Mouse (Mus musculus): ENCODE measurements at regions not wholly inside any gene's neighbourhood (a gene's known extent, or its start where the extent isn't known, plus 50 kb on each side); places are given as distances from the start of the nearest gene placed in this dataset.

DNA sequence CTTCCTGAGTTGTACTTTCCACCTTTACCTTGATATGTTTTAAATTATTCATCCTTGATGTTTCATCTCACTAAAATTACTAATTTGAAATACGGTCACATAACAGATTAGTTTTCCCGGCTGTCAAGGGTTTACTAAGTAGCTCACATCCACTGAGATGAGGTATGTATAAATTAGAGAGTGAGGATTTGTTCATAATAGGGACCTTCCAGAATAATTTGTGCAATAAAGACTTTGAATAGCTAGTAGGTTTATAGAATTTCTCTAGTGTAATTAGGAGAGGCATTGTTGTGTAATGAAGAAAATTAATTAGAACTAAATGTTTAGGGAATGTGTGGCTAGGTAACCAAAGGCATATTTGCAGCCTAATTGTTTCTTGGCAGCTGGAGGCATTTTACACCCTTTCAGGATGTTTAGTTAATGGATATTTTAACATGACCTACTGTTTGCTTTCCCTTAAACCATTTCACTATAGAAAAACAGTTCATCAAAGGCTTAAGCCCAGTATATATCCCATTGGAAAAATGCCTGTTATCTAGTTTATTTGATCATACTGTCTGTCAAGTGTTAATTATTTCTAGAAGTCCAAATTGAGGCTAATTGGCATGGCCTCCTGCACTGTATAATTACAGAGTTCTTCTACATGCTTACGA, 70.8 kb downstream of the Mat2b start:
- peak; percentile 90 for ATAC-seq (replicated peaks)

GRCm38 (mm10) chr11:40620036-40620435, 75.0 kb downstream of the Mat2b start:
- H3K9me3 ChIP-seq: no peaks in the 10 kb centered on the region
- H3K27me3 ChIP-seq: 0 out of 2 replicates have a peak, but pooled peaks cover 3% of the 10 kb centered on the region
- no peak for ATAC-seq (replicated peaks)
- H3K4me2 ChIP-seq (replicated peaks): no peak overlapping the region
- no peak overlapping the region for H3K27ac ChIP-seq (replicated peaks)
- no peaks in the 10 kb centered on the region for H3K36me3 ChIP-seq
- no peak overlapping the region for H3K9ac ChIP-seq (replicated peaks)
- peaks cover 17% of the 10 kb centered on the region for H3K4me1 ChIP-seq
- WGBS: 17% methylated on average over 7 of the region's 7 CpGs
- no peak overlapping the region for H3K4me3 ChIP-seq

More for the DNA sequence above, 70.8 kb downstream of the Mat2b start:
- Histone ChIP-seq H3K36me3 (no peaks in the 10 kb centered on the region), H3K9ac (replicated peaks) (no peak overlapping the region), H3K4me3 (no peak overlapping the region), H3K4me2 (replicated peaks) (no peak overlapping the region), H3K4me1 (peaks cover 17% of the 10 kb centered on the region), H3K27me3 (no peaks in the 10 kb centered on the region), H3K27ac (replicated peaks) (no peak overlapping the region), H3K9me3 (no peaks in the 10 kb centered on the region)
- 18% methylated on average over 3 of the region's 3 CpGs for WGBS

DNA sequence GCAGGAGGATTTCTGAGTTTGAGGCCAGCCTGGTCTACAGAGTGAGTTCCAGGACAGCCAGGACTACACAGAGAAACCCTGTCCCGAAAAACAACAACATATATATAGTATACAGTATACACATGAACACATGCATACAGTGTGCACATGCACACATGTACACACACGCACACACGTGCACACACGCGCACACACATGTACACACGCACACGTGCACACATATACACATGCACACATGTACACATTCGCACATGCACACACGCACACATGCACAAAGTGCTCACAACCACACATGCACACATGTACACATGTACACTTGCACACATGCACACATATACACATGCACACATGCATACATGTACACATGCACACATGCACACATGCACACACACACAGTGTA, 92.0 kb downstream of the Mat2b start:
- no peaks in the 10 kb centered on the region for H3K36me3 ChIP-seq
- H3K27ac ChIP-seq (replicated peaks): no peak overlapping the region
- no peak overlapping the region for H3K4me2 ChIP-seq (replicated peaks)
- ATAC-seq (replicated peaks): no peak; the same call in 1 of the 2 replicates
- H3K27me3 ChIP-seq: no peaks in the 10 kb centered on the region
- H3K9ac ChIP-seq (replicated peaks): no peak overlapping the region
- H3K4me1 ChIP-seq: peaks cover 18% of the 10 kb centered on the region
- no peak overlapping the region for H3K4me3 ChIP-seq
- no peaks in the 10 kb centered on the region for H3K9me3 ChIP-seq
- WGBS: 98% methylated on average over 9 of the region's 9 CpGs

DNA sequence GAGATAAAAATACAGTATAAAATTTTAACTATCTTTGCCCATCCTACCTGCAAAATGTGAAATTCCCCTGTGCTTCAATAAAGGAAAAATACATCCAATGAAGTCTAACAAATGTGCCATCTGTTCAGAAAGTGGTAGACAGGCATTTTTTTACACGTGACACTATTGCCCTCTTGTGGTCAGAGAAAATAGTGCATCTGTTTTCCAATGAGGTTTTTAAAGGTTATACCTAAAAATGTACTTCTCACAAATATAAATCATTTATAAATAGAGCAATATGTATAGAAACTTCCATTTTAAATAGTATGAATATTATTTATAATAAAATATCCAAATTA, 93.5 kb downstream of the Mat2b start:
- Histone ChIP-seq H3K4me2 (replicated peaks) (no peak overlapping the region), H3K9ac (replicated peaks) (no peak overlapping the region), H3K36me3 (no peaks in the 10 kb centered on the region), H3K4me1 (peaks cover 18% of the 10 kb centered on the region), H3K27ac (replicated peaks) (peak overlapping the region; percentile 79), H3K9me3 (no peaks in the 10 kb centered on the region), H3K4me3 (no peak overlapping the region), H3K27me3 (no peaks in the 10 kb centered on the region)
- ATAC-seq (replicated peaks): peak; percentile 30; the same call in 1 of the 2 replicates
- WGBS: 0% methylated on average over 1 of the region's 1 CpGs

GRCm38 (mm10) chr11:40600773-40601571, 94.0 kb downstream of the Mat2b start:
- 0 out of 2 replicates have a peak overlapping the region, but pooled peaks have one; percentile 13 for H3K9ac ChIP-seq (replicated peaks)
- no peak overlapping the region for H3K4me3 ChIP-seq
- H3K9me3 ChIP-seq: no peaks in the 10 kb centered on the region
- no peaks in the 10 kb centered on the region for H3K27me3 ChIP-seq
- H3K36me3 ChIP-seq: no peaks in the 10 kb centered on the region
- ATAC-seq (replicated peaks): peak; percentile 84
- peak overlapping the region; percentile 28 for H3K4me2 ChIP-seq (replicated peaks)
- H3K4me1 ChIP-seq: peaks cover 18% of the 10 kb centered on the region
- peak overlapping the region; percentile 79 for H3K27ac ChIP-seq (replicated peaks)
- WGBS: 13% methylated on average over 11 of the region's 11 CpGs

DNA sequence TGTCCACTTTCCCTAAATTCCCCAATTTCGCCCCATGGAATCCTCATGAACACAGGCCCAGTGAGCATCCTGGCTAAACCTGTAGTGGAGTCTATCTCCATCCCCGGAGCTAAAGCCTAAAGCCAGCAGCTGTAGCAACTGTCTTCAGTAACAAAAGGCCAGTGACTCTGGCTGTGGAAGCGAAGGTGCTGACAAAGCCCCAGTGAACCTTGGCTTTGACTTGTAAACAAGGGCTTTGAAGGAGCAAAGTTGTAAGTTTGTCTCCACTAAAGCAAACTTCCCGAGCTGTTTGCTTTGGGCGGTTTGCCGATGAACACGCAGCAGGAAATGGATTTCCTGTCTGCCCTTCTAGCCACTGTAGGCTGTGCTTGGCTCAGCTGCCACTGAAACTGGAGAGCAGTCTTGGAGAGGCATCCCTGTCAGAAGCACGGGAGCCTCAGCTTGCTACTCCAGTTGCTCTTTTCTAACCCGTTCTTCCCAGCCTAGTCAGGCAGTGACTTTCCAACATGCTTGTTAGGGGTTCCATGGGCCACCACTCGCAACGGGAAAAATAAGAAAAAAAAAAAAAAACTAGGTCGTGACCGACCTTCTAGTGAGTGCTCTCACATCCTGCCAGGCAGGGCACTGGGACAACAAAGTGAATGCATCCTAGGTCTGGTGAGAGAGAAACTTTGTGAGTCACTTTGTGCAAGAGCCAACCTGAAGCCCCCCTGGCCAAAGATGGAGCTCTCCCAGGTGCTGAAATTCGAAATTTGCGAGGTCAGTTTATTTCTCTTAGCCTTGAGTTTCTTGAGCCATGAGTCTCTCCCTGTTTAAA, 94.8 kb downstream of the Mat2b start:
- Histone ChIP-seq H3K4me2 (replicated peaks) (peak overlapping the region; percentile 28), H3K4me1 (peaks cover 18% of the 10 kb centered on the region), H3K9ac (replicated peaks) (0 out of 2 replicates have a peak overlapping the region, but pooled peaks have one; percentile 10), H3K36me3 (no peaks in the 10 kb centered on the region), H3K27ac (replicated peaks) (peak overlapping the region; percentile 79), H3K9me3 (no peaks in the 10 kb centered on the region), H3K4me3 (no peak overlapping the region), H3K27me3 (no peaks in the 10 kb centered on the region)
- WGBS: 11% methylated on average over 15 of the region's 15 CpGs
- peak; percentile 42 for ATAC-seq (replicated peaks)

DNA sequence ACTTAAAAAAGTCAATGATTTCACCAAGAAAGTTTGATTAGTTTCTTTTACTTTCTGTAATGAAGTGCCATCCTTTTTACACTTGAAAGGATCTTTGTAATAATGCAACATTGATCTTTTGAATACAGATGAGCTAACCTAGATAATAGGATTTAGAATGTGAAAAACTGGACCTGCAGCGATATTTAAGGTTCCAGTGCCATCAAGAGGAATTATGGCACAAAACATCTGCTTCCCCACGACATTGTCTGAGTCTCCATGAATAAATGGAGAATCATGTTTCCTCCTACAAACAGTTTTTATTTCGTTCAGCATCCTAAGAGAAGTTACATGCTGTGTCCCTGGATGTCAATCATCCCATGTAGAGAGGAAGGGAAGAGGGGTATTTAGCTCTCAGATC, 98.7 kb downstream of the Mat2b start:
- 32% methylated on average over 3 of the region's 3 CpGs for WGBS
- ATAC-seq (replicated peaks): no peak
- Histone ChIP-seq H3K9me3 (no peaks in the 10 kb centered on the region), H3K9ac (replicated peaks) (no peak overlapping the region), H3K4me2 (replicated peaks) (no peak overlapping the region), H3K36me3 (no peaks in the 10 kb centered on the region), H3K27ac (replicated peaks) (no peak overlapping the region), H3K4me1 (peaks cover 17% of the 10 kb centered on the region), H3K27me3 (no peaks in the 10 kb centered on the region), H3K4me3 (no peak overlapping the region)

DNA sequence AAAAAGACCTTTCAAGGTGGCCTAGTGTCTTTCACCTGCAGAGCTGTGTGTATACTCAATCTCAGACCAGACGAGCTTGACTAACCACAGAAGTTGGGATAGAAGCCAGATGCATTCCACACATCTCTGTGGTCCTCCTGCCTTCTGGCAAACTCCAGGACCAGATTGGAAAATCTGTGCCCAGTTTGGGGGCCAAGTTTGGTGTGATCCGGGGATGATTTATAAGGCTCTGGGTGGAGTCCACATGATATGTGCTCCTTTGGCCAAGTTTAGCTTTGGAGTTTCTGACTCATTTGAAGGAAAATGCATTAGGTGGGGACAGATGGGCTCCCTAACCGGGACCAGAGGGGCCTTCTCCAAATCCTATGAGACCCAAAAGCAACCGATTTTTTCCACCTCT, 102.9 kb downstream of the Mat2b start:
- H3K4me1 ChIP-seq: no peaks in the 10 kb centered on the region

DNA sequence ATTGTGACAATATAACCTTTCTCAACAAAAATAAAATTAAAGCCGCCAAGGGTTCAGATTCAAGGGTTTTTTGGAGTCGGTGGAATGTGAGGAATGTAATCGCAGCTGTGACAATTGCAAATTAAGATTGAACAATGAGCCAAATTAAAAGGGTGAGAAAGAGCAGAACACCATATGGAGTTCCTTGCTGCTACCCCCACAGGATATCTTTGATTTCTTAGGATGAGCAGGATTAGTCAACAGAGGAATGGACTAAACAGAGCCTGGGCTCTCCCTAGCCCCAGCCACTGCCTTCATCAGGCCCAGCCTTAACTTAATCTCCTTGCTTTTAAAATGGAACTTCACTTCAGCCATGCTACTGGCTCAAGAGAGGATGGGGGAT, 121.3 kb downstream of the Mat2b start:
- Histone ChIP-seq H3K4me1 (peaks cover 16% of the 10 kb centered on the region), H3K9ac (replicated peaks) (no peak overlapping the region), H3K27me3 (no peaks in the 10 kb centered on the region), H3K9me3 (no peaks in the 10 kb centered on the region), H3K4me2 (replicated peaks) (no peak overlapping the region; the same call in 1 of the 2 replicates), H3K36me3 (no peaks in the 10 kb centered on the region), H3K4me3 (no peak overlapping the region), H3K27ac (replicated peaks) (peak overlapping the region; percentile 31; the same call in 1 of the 2 replicates)
- peak; percentile 71; the same call in 1 of the 2 replicates for ATAC-seq (replicated peaks)
- WGBS: 4% methylated on average over 3 of the region's 3 CpGs

More for the DNA sequence above, 102.9 kb downstream of the Mat2b start:
- ATAC-seq (replicated peaks): no peak
- H3K27ac ChIP-seq (replicated peaks): no peak overlapping the region
- no peaks in the 10 kb centered on the region for H3K27me3 ChIP-seq
- no peak overlapping the region for H3K4me2 ChIP-seq (replicated peaks)
- no peaks in the 10 kb centered on the region for H3K36me3 ChIP-seq
- 64% methylated on average over 4 of the region's 4 CpGs for WGBS
- no peaks in the 10 kb centered on the region for H3K9me3 ChIP-seq
- H3K4me3 ChIP-seq: no peak overlapping the region
- no peak overlapping the region for H3K9ac ChIP-seq (replicated peaks)

GRCm38 (mm10) chr11:40572953-40573757, 121.8 kb downstream of the Mat2b start:
- Histone ChIP-seq H3K4me2 (replicated peaks) (peak overlapping the region; percentile 22), H3K4me3 (no peak overlapping the region), H3K27me3 (no peaks in the 10 kb centered on the region), H3K9me3 (no peaks in the 10 kb centered on the region), H3K9ac (replicated peaks) (no peak overlapping the region), H3K27ac (replicated peaks) (peak overlapping the region; percentile 31), H3K4me1 (peaks cover 16% of the 10 kb centered on the region), H3K36me3 (no peaks in the 10 kb centered on the region)
- 6% methylated on average over 12 of the region's 12 CpGs for WGBS
- peak; percentile 93 for ATAC-seq (replicated peaks)

DNA sequence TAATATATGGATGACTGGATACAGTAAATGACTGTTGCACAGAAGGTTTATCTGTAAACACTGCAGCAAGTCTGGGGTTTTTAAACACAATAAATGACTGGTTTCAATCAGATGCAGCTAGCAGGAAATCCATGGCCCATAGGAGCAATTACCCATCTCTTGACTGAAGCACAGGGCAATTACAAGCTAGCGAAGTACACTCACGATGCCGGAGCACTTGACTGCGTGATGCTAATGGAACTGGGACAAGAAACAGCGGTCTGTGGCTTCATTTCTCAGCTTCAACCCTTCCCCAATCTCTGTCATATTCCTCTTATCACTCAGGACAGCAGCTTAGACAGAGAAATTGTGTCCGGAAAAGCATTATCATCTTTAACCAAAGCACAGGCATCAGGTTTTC, 132.1 kb downstream of the Mat2b start:
- Histone ChIP-seq H3K9me3 (no peaks in the 10 kb centered on the region), H3K36me3 (no peaks in the 10 kb centered on the region), H3K4me2 (replicated peaks) (no peak overlapping the region), H3K27ac (replicated peaks) (no peak overlapping the region), H3K27me3 (no peaks in the 10 kb centered on the region), H3K9ac (replicated peaks) (no peak overlapping the region), H3K4me1 (peaks cover 5% of the 10 kb centered on the region; the same call in 1 of the 2 replicates), H3K4me3 (no peak overlapping the region)
- 64% methylated on average over 6 of the region's 6 CpGs for WGBS
- ATAC-seq (replicated peaks): no peak

Measured in forebrain, embryonic 15.5 days (tissue).